Mouse (Mus musculus): ENCODE data around the gene Rela.
A peak's percentile ranks its signal among the peaks of the same experiment; 100 is the strongest.

Rela gene

GRCm38 (mm10) chr19:5637069-5638047 lies at the start of gene Rela:
TSS of gene Rela (plus strand) at chr19:5637483.
- DNase-seq (ENCODE audit: low spot score): peak; percentile 76

GRCm38 (mm10) chr19:5589159-5589558 lies 48.1 kb upstream of the Rela start:
- DNase-seq (ENCODE audit: low spot score): no peak

GRCm38 (mm10) chr19:5591888-5592287 lies 45.4 kb upstream of the Rela start:
- no peak for DNase-seq (ENCODE audit: low spot score)

GRCm38 (mm10) chr19:5599224-5599623 lies 38.1 kb upstream of the Rela start:
- no peak for DNase-seq (ENCODE audit: low spot score)

- peak; percentile 77 for DNase-seq (ENCODE audit: low spot score)
Measured at GRCm38 (mm10) chr19:5601752-5602541, 35.3 kb upstream of the Rela start, which contains the start of gene Rnaseh2c. TSS of gene Rnaseh2c (plus strand) at chr19:5601873.

GRCm38 (mm10) chr19:5603664-5604063 lies 33.6 kb upstream of the Rela start:
- DNase-seq (ENCODE audit: low spot score): no peak

GRCm38 (mm10) chr19:5605126-5605525 lies 32.2 kb upstream of the Rela start:
- DNase-seq (ENCODE audit: low spot score): no peak

- no peak for DNase-seq (ENCODE audit: low spot score)
Measured at GRCm38 (mm10) chr19:5606196-5606595, 31.1 kb upstream of the Rela start.

- no peak for DNase-seq (ENCODE audit: low spot score)
Measured at GRCm38 (mm10) chr19:5607705-5608410, 29.4 kb upstream of the Rela start.

- no peak for DNase-seq (ENCODE audit: low spot score)
Measured at GRCm38 (mm10) chr19:5608707-5609106, 28.6 kb upstream of the Rela start.

GRCm38 (mm10) chr19:5609171-5609546 lies 28.1 kb upstream of the Rela start:
- DNase-seq (ENCODE audit: low spot score): no peak

GRCm38 (mm10) chr19:5609547-5610404 lies 27.5 kb upstream of the Rela start, which contains the start of gene Kat5:
TSS of gene Kat5 (minus strand) at chr19:5610237.
- peak; percentile 86 for DNase-seq (ENCODE audit: low spot score)

GRCm38 (mm10) chr19:5611973-5612372 lies 25.3 kb upstream of the Rela start:
- no peak for DNase-seq (ENCODE audit: low spot score)

GRCm38 (mm10) chr19:5612762-5613411 lies 24.4 kb upstream of the Rela start:
- no peak for DNase-seq (ENCODE audit: low spot score)

GRCm38 (mm10) chr19:5614953-5615352 lies 22.3 kb upstream of the Rela start:
- DNase-seq (ENCODE audit: low spot score): no peak

GRCm38 (mm10) chr19:5620007-5620406 lies 17.3 kb upstream of the Rela start:
- DNase-seq (ENCODE audit: low spot score): no peak

- DNase-seq (ENCODE audit: low spot score): no peak
Measured at GRCm38 (mm10) chr19:5621884-5622283, 15.4 kb upstream of the Rela start.

GRCm38 (mm10) chr19:5625311-5625710 lies 12.0 kb upstream of the Rela start:
- DNase-seq (ENCODE audit: low spot score): no peak

GRCm38 (mm10) chr19:5629907-5630306 lies 7.4 kb upstream of the Rela start:
- no peak for DNase-seq (ENCODE audit: low spot score)

- no peak for DNase-seq (ENCODE audit: low spot score)
Measured at GRCm38 (mm10) chr19:5632120-5632519, 5.2 kb upstream of the Rela start.
